Mouse (Mus musculus) CH12.LX (cell line): ENCODE measurements around the gene Eci1. TPM values are rescaled to one million over a fixed set of nuclear protein-coding genes. Genes with fewer than 3 reads are reported as not detected.

ENCODE experiments used
- DNase-seq: peaks from one replicate; pipeline ENCODE4 v3.0.0-alpha.2; 2013; ENCODE audit errors: extremely low read depth
- H3K27ac ChIP-seq: 2 replicates; pipeline ENCODE4 v1.5.1; 2012; ENCODE audit warnings: low read depth, mild to moderate bottlenecking, control low read depth, moderate library complexity; ENCODE audit not compliant: insufficient read depth
- H3K27me3 ChIP-seq: replicated peaks from 2 replicates; pipeline ENCODE3; 2012; ENCODE audit warnings: inconsistent platforms
- H3K36me3 ChIP-seq, 2 experiments: replicated peaks in 1 of 2; 2 replicates each; pipeline versions ENCODE3 to v1.6.1; 2012; ENCODE audit warnings: inconsistent platforms in 1 of 2, low read length in 1 of 2, mild to moderate bottlenecking in 1 of 2, mixed read lengths in 1 of 2, moderate library complexity in 1 of 2; ENCODE audit not compliant: control insufficient read depth in 1 of 2, insufficient read depth in 1 of 2
- H3K4me1 ChIP-seq, 2 experiments: 2 replicates each; pipeline ENCODE4 v1.6.1; 2012; ENCODE audit warnings: inconsistent platforms in 1 of 2, moderate library complexity in 1 of 2; ENCODE audit not compliant: insufficient read depth in 2 of 2, control insufficient read depth in 1 of 2
- H3K4me2 ChIP-seq: 2 replicates; pipeline ENCODE4 v1.6.1; 2012; ENCODE audit warnings: low read depth, mild to moderate bottlenecking, control low read depth; ENCODE audit not compliant: poor library complexity, insufficient read depth, severe bottlenecking
- H3K4me3 ChIP-seq, 3 experiments: fragments of 150-350 bp in 1 of 3; sonication (generic) in 1 of 3; replicated peaks in 1 of 3; 2 replicates each; pipeline versions ENCODE3 to v1.5.1; 2011 to 2012; ENCODE audit warnings: low read depth in 2 of 3, low read length in 2 of 3, mild to moderate bottlenecking in 2 of 3, moderate library complexity in 2 of 3, control low read depth in 1 of 3, improper control_type of control experiment in 1 of 3, inconsistent platforms in 1 of 3, mixed read lengths in 1 of 3; ENCODE audit not compliant: poor library complexity in 1 of 3
- H3K79me2 ChIP-seq: replicated peaks from 2 replicates; pipeline ENCODE4 v1.6.1; 2012; ENCODE audit warnings: mild to moderate bottlenecking, moderate library complexity; ENCODE audit not compliant: control insufficient read depth, poor library complexity, insufficient read depth, severe bottlenecking; ENCODE audit errors: extremely low read depth
- H3K9ac ChIP-seq: 2 replicates; pipeline ENCODE4 v1.6.1; 2012; ENCODE audit warnings: low read depth, mild to moderate bottlenecking, control low read depth, moderate library complexity; ENCODE audit not compliant: insufficient read depth
- H3K9me3 ChIP-seq: replicated peaks from 2 replicates; pipeline ENCODE3; 2012; ENCODE audit warnings: low read length, inconsistent platforms, mixed read lengths
- BHLHE40 ChIP-seq: IDR thresholded peaks from 2 replicates; pipeline ENCODE4 v1.6.1; 2011; ENCODE audit warnings: mild to moderate bottlenecking, low read depth, low read length, improper control_type of control experiment
- CHD2 ChIP-seq: IDR thresholded peaks from 2 replicates; pipeline ENCODE4 v1.6.1; 2011; ENCODE audit warnings: low read length, improper control_type of control experiment
- ELF1 ChIP-seq: IDR thresholded peaks from 2 replicates; pipeline ENCODE4 v1.6.1; 2014; ENCODE audit warnings: low read depth, mild to moderate bottlenecking, inconsistent platforms, low read length, improper control_type of control experiment
- EP300 ChIP-seq: IDR thresholded peaks from 2 replicates; pipeline ENCODE4 v1.6.1; 2011; ENCODE audit warnings: low read length, improper control_type of control experiment
- ETS1 ChIP-seq: conservative IDR thresholded peaks from 2 replicates; pipeline ENCODE4 v1.6.1; 2012; ENCODE audit warnings: low read depth, mild to moderate bottlenecking, inconsistent platforms, low read length, improper control_type of control experiment, moderate library complexity
- GABPA ChIP-seq: IDR thresholded peaks from 2 replicates; pipeline ENCODE4 v1.6.1; 2012; ENCODE audit warnings: low read depth, low read length, improper control_type of control experiment, inconsistent platforms; ENCODE audit not compliant: insufficient replicate concordance
- JUND ChIP-seq: conservative IDR thresholded peaks from 2 replicates; pipeline ENCODE4 v1.6.1; 2011; ENCODE audit warnings: low read depth, low read length, improper control_type of control experiment
- KAT2A ChIP-seq: IDR thresholded peaks from 2 replicates; pipeline ENCODE4 v1.6.1; 2012; ENCODE audit warnings: low read length, improper control_type of control experiment, inconsistent platforms; ENCODE audit not compliant: insufficient replicate concordance
- MAX ChIP-seq: IDR thresholded peaks from 2 replicates; pipeline ENCODE4 v1.6.1; 2011; ENCODE audit warnings: low read length, improper control_type of control experiment
- MEF2A ChIP-seq: IDR thresholded peaks from 2 replicates; pipeline ENCODE4 v1.6.1; 2014; ENCODE audit warnings: low read depth, mild to moderate bottlenecking, inconsistent platforms, low read length, improper control_type of control experiment, borderline replicate concordance
- MXI1 ChIP-seq: IDR thresholded peaks from 2 replicates; pipeline ENCODE4 v1.6.1; 2011; ENCODE audit warnings: mild to moderate bottlenecking, low read depth, low read length, improper control_type of control experiment
- NELFE ChIP-seq: IDR thresholded peaks from 2 replicates; pipeline ENCODE4 v1.6.1; 2011; ENCODE audit warnings: low read depth, low read length, improper control_type of control experiment
- PAX5 ChIP-seq: IDR thresholded peaks from 2 replicates; pipeline ENCODE4 v1.6.1; 2012; ENCODE audit warnings: low read length, inconsistent platforms, mixed read lengths
- POLR2A ChIP-seq: IDR thresholded peaks from 2 replicates; pipeline ENCODE4 v1.6.1; 2011; ENCODE audit warnings: low read depth, mild to moderate bottlenecking, improper control_type of control experiment, low read length
- RCOR1 ChIP-seq: conservative IDR thresholded peaks from 2 replicates; pipeline ENCODE4 v1.6.1; 2012; ENCODE audit warnings: low read depth, mild to moderate bottlenecking, inconsistent platforms, low read length, improper control_type of control experiment
- SIN3A ChIP-seq: IDR thresholded peaks from 2 replicates; pipeline ENCODE4 v1.6.1; 2012; ENCODE audit warnings: low read length, improper control_type of control experiment, inconsistent platforms
- SMC3 ChIP-seq: IDR thresholded peaks from 2 replicates; pipeline ENCODE4 v1.6.1; 2011; ENCODE audit warnings: low read depth, low read length, improper control_type of control experiment
- USF1 ChIP-seq: IDR thresholded peaks from 2 replicates; pipeline ENCODE4 v1.6.1; 2014; ENCODE audit warnings: low read depth, mild to moderate bottlenecking, inconsistent platforms, low read length, improper control_type of control experiment
- ZMIZ1 ChIP-seq: IDR thresholded peaks from 2 replicates; pipeline ENCODE4 v1.6.1; 2012; ENCODE audit warnings: low read depth, mild to moderate bottlenecking, inconsistent platforms, low read length, improper control_type of control experiment
- ZNF384 ChIP-seq: IDR thresholded peaks from 2 replicates; pipeline ENCODE4 v1.6.1; 2012; ENCODE audit warnings: low read depth, low read length, improper control_type of control experiment, inconsistent platforms
- dilution Hi-C: fragments of 300-500 bp; cut with MboI; formaldehyde crosslinking; loops from 2 replicates; pipeline ENCODE4 v1.14.3; 2020; ENCODE audit warnings: low sequenced_read_pairs; ENCODE audit not compliant: extremely low pct_unique_long_range_greater_than_20kb, extremely low pct_ligation_motif_present
- in situ Hi-C: fragments of 300-500 bp; cut with MboI; formaldehyde crosslinking; loops from 3 replicates; pipeline ENCODE4 v1.14.3; 2019; ENCODE audit warnings: low sequenced_read_pairs, low pct_ligation_motif_present, low pct_unique_long_range_greater_than_20kb, mixed read lengths
- polyA plus RNA-seq: library from polyadenylated mRNA; unstranded; fragments of >175 nt; gene quantifications from 2 replicates; pipeline ENCODE4 v1.2.1, GENCODE M21; 2012; ENCODE audit warnings: low read depth; ENCODE audit not compliant: insufficient read length
- total RNA-seq, 2 experiments: library from RNA; depleted of rRNA; stranded (reverse); fragments of 300-350 nt in 1 of 2; fragments of >200 nt in 1 of 2; gene quantifications; 2 replicates each; pipeline ENCODE4 v1.2.3; 2012 to 2014

Gene Eci1
- total and polyA plus RNA-seq, 3 experiments: 70.1 to 122 (median 94.7) TPM

- dilution Hi-C loops (no loop called here), in situ Hi-C loops (no loop called here)
- no peak for DNase-seq
- H3K36me3 ChIP-seq: peaks cover 89 to 100% of the 10 kb centered on the region in 2 experiments
- H3K79me2 ChIP-seq: no peaks in the 10 kb centered on the region
- no peak for TF ChIP-seq BHLHE40
- no peak for TF ChIP-seq KAT2A
- TF ChIP-seq ELF1: no peak
- TF ChIP-seq MEF2A: no peak
- no peak for TF ChIP-seq MXI1
- TF ChIP-seq SMC3: no peak
- TF ChIP-seq RCOR1: no peak
- no peak for TF ChIP-seq POLR2A
- no peak for TF ChIP-seq USF1
- no peak for TF ChIP-seq ZMIZ1
- no peak for TF ChIP-seq GABPA
- no peak for TF ChIP-seq ETS1
- no peak for TF ChIP-seq MAX
- no peak for TF ChIP-seq PAX5
- no peak for TF ChIP-seq ZNF384
- no peaks in the 10 kb centered on the region for H3K9me3 ChIP-seq
- no peaks in the 10 kb centered on the region for H3K27me3 ChIP-seq
- H3K4me3 ChIP-seq: no peak overlapping the region
- H3K4me2 ChIP-seq: no peak overlapping the region
- H3K27ac ChIP-seq: no peak overlapping the region
- peaks cover 0 to 6% of the 10 kb centered on the region in 2 experiments; a peak in 1 of 4 replicates for H3K4me1 ChIP-seq
- H3K9ac ChIP-seq: no peak overlapping the region
Observed at GRCm38 (mm10) chr17:24442107-24442506, 15.7 kb downstream of the Eci1 start.

GRCm38 (mm10) chr17:24442632-24443155 is 16.3 kb downstream of the Eci1 start, which contains the start of gene Dnase1l2:
TSS of gene Dnase1l2 (minus strand) at chr17:24443105.
- Histone ChIP-seq H3K79me2 (no peaks in the 10 kb centered on the region), H3K4me2 (no peak within 1 kb of the TSS), H3K27ac (no peak within 1 kb of the TSS), H3K4me3 (no peak within 1 kb of the TSS), H3K36me3 (peaks cover 90 to 100% of the 10 kb centered on the region in 2 experiments), H3K27me3 (no peaks in the 10 kb centered on the region), H3K9ac (no peak within 1 kb of the TSS), H3K4me1 (peaks cover 0 to 12% of the 10 kb centered on the region in 2 experiments; a peak in 2 of 4 replicates), H3K9me3 (no peaks in the 10 kb centered on the region)
- in situ Hi-C loops (no loop called here), dilution Hi-C loops (no loop called here)
- TF ChIP-seq MEF2A (no peak), EP300 (no peak), CHD2 (no peak), SIN3A (no peak), SMC3 (no peak), NELFE (no peak), JUND (no peak)
- no peak for DNase-seq
